11 mouse cellular contexts compared by ENCODE assay signal in the genomic region with DNA sequence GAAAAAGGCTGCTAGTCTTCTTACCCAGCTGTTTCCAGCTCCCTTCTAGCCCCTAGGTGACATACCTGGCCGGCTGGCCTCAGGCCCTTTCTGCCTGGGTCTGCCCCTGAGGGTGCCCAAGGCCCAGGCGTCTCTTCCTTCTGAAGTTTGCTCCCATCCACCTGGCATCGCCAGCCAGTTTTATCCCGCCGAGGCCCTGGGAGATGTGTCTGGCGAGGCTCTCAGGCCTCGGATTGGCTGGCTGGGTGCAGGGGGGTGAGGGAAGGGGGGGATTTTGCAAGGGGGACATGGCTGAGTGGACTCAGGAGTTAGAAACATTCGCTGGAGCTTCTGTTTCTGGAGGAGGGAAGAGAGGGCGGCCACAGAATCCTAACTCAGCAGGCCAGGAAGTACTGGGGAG. TPM values are rescaled to one million over a fixed set of nuclear protein-coding genes. Genes with fewer than 3 reads are reported as not detected.
A peak's percentile ranks its signal among the peaks of the same experiment; 100 is the strongest.
DNase-seq lines count a peak whose midpoint lies in the region; ATAC-seq lines count a peak whose summit lies in the region.
"Had no signal": no experiment of that assay in that cellular context is flagged by ENCODE, and none has a peak within 500 bp of the region (broad histone marks: within the 10 kb centered on the region; RNA-seq: fewer than 3 reads in every experiment).

A gene (minus strand): TSS at position 180 of the 400 bp plus-strand sequence.

- peak within 1 kb of the TSS; percentile 35; the same call in 1 of the 2 replicates for H3K4me3 ChIP-seq in intestine, embryonic 14.5 days (ENCODE audit: low read depth, low read length)
- H3K4me3 ChIP-seq in intestine, embryonic 15.5 days (replicated peaks) = no peak within 1 kb of the TSS
- peak within 1 kb of the TSS; percentile 27 for H3K4me3 ChIP-seq in forebrain, embryonic 12.5 days (replicated peaks)
- H3K4me3 ChIP-seq in kidney, embryonic 16.5 days (ENCODE audit: low read length) = peak within 1 kb of the TSS; percentile 75
- H3K4me3 ChIP-seq in neural tube, embryonic 14.5 days (ENCODE audit: low read depth, low read length) = peak within 1 kb of the TSS; percentile 47

- no peak for ATAC-seq in intestine, embryonic 14.5 days (replicated peaks; ENCODE audit: low FRiP score, low TSS enrichment, low read depth)
- no peak for ATAC-seq in intestine, embryonic 15.5 days
- no peak for ATAC-seq in forebrain, embryonic 12.5 days (ENCODE audit: low FRiP score)
- ATAC-seq in kidney, embryonic 16.5 days (ENCODE audit: low FRiP score, low TSS enrichment) = peak; percentile 92
- ATAC-seq in neural tube, embryonic 14.5 days (ENCODE audit: low read depth) = peak; percentile 84
- no peak for ATAC-seq in erythroblast, adult 5-6 weeks (replicated peaks; ENCODE audit: low FRiP score, poor library complexity, severe bottlenecking)

- DNase-seq in intestine, embryonic 14.5 days (ENCODE audit: low spot score) = no peak
- DNase-seq in gastrocnemius, postnatal 36 days = no peak
- no peak for DNase-seq in adipocyte (ENCODE audit: low spot score)
- DNase-seq: cerebellum, adult 11 months had no signal

- intact Hi-C loops in gastrocnemius, postnatal 36 days (cut with DNase I) = no loop called here

- no peak within 1 kb of the TSS for H3K27ac ChIP-seq in intestine, embryonic 14.5 days (ENCODE audit: low read depth)
- H3K27ac ChIP-seq in intestine, embryonic 15.5 days = no peak within 1 kb of the TSS
- no peak within 1 kb of the TSS for H3K27ac ChIP-seq in forebrain, embryonic 12.5 days
- H3K27ac ChIP-seq in kidney, embryonic 16.5 days (ENCODE audit: low read length) = peak within 1 kb of the TSS; percentile 94
- H3K27ac ChIP-seq in neural tube, embryonic 14.5 days (ENCODE audit: low read depth, low read length) = peak within 1 kb of the TSS; percentile 81

- H3K36me3 ChIP-seq in intestine, embryonic 14.5 days (ENCODE audit: control insufficient read depth, insufficient read depth, low read length) = no peaks in the 10 kb centered on the region
- no peaks in the 10 kb centered on the region for H3K36me3 ChIP-seq in intestine, embryonic 15.5 days
- no peaks in the 10 kb centered on the region for H3K36me3 ChIP-seq in forebrain, embryonic 12.5 days (replicated peaks)
- no peaks in the 10 kb centered on the region for H3K36me3 ChIP-seq in kidney, embryonic 16.5 days (ENCODE audit: insufficient read depth, low read length)
- no peaks in the 10 kb centered on the region for H3K36me3 ChIP-seq in neural tube, embryonic 14.5 days (ENCODE audit: control insufficient read depth, insufficient read depth, low read length)
- H3K36me3 ChIP-seq: G1E had no signal

- peak within 1 kb of the TSS; percentile 49; the same call in 1 of the 2 replicates for H3K4me2 ChIP-seq in intestine, embryonic 14.5 days (ENCODE audit: low read length)
- no peak within 1 kb of the TSS for H3K4me2 ChIP-seq in intestine, embryonic 15.5 days (replicated peaks)
- peak within 1 kb of the TSS; percentile 46 for H3K4me2 ChIP-seq in forebrain, embryonic 12.5 days
- peak within 1 kb of the TSS; percentile 50 for H3K4me2 ChIP-seq in kidney, embryonic 16.5 days (replicated peaks; ENCODE audit: low read depth, low read length)
- peak within 1 kb of the TSS; percentile 47 for H3K4me2 ChIP-seq in neural tube, embryonic 14.5 days (ENCODE audit: low read depth, low read length)

- no peaks in the 10 kb centered on the region for H3K9me3 ChIP-seq in intestine, embryonic 14.5 days (ENCODE audit: control insufficient read depth, low read length)
- H3K9me3 ChIP-seq in intestine, embryonic 15.5 days = no peaks in the 10 kb centered on the region
- no peaks in the 10 kb centered on the region for H3K9me3 ChIP-seq in forebrain, embryonic 12.5 days
- H3K9me3 ChIP-seq in kidney, embryonic 16.5 days (ENCODE audit: low read length) = no peaks in the 10 kb centered on the region
- H3K9me3 ChIP-seq in neural tube, embryonic 14.5 days (ENCODE audit: control insufficient read depth, low read length) = no peaks in the 10 kb centered on the region
- H3K9me3 ChIP-seq: G1E had no signal

- 35% methylated on average over 9 of the region's 9 CpGs for WGBS in intestine, embryonic 14.5 days
- 52% methylated on average over 9 of the region's 9 CpGs for WGBS in intestine, embryonic 15.5 days
- 16% methylated on average over 9 of the region's 9 CpGs for WGBS in forebrain, embryonic 12.5 days
- 27% methylated on average over 9 of the region's 9 CpGs for WGBS in kidney, embryonic 16.5 days
- WGBS in neural tube, embryonic 14.5 days = 23% methylated on average over 9 of the region's 9 CpGs

- H3K9ac ChIP-seq in intestine, embryonic 14.5 days (ENCODE audit: low read length) = no peak within 1 kb of the TSS
- H3K9ac ChIP-seq in intestine, embryonic 15.5 days = no peak within 1 kb of the TSS
- 0 out of 2 replicates have a peak within 1 kb of the TSS, but pooled peaks have one; percentile 4 for H3K9ac ChIP-seq in forebrain, embryonic 12.5 days
- H3K9ac ChIP-seq in kidney, embryonic 16.5 days (replicated peaks; ENCODE audit: low read length) = peak within 1 kb of the TSS; percentile 94
- peak within 1 kb of the TSS; percentile 74 for H3K9ac ChIP-seq in neural tube, embryonic 14.5 days (replicated peaks; ENCODE audit: low read depth, low read length)

- H3K27me3 ChIP-seq in intestine, embryonic 14.5 days (replicated peaks; ENCODE audit: control insufficient read depth, insufficient read depth, low read length) = peaks cover 68% of the 10 kb centered on the region
- H3K27me3 ChIP-seq in intestine, embryonic 15.5 days (replicated peaks) = peaks cover 35% of the 10 kb centered on the region
- H3K27me3 ChIP-seq in forebrain, embryonic 12.5 days = peaks cover 73% of the 10 kb centered on the region
- peaks cover 22% of the 10 kb centered on the region; the same call in 1 of the 2 replicates for H3K27me3 ChIP-seq in kidney, embryonic 16.5 days (ENCODE audit: insufficient read depth, low read length)
- peaks cover 11% of the 10 kb centered on the region for H3K27me3 ChIP-seq in neural tube, embryonic 14.5 days (ENCODE audit: control insufficient read depth, insufficient read depth, low read length)

- H3K4me1 ChIP-seq in intestine, embryonic 14.5 days (replicated peaks; ENCODE audit: control insufficient read depth, insufficient read depth, low read length) = no peaks in the 10 kb centered on the region; the same call in 1 of the 2 replicates
- peaks cover 7% of the 10 kb centered on the region for H3K4me1 ChIP-seq in intestine, embryonic 15.5 days (replicated peaks)
- peaks cover 21% of the 10 kb centered on the region for H3K4me1 ChIP-seq in forebrain, embryonic 12.5 days
- H3K4me1 ChIP-seq in kidney, embryonic 16.5 days (ENCODE audit: insufficient read depth, low read length) = peaks cover 28% of the 10 kb centered on the region
- peaks cover 8% of the 10 kb centered on the region; the same call in 1 of the 2 replicates for H3K4me1 ChIP-seq in neural tube, embryonic 14.5 days (ENCODE audit: control insufficient read depth, insufficient read depth, low read length)

RNA-seq across cellular contexts. Expression of the gene that starts here (rescaled TPM):
- 0.22 and 0.44 TPM in 2 replicates for polyA plus RNA-seq in intestine, embryonic 14.5 days (2014; fragmentation: Nextera tagmentation; extraction: Ambion mirVana)
- polyA plus RNA-seq in intestine, embryonic 15.5 days (2015; fragmentation: Nextera tagmentation; extraction: Ambion mirVana) = 0.73 and 1.1 TPM in 2 replicates
- polyA plus RNA-seq in forebrain, embryonic 12.5 days (2016; fragmentation: Nextera tagmentation; extraction: Ambion mirVana) = 0.20 and 0.24 TPM in 2 replicates
- 134 and 160 TPM in 2 replicates for polyA plus RNA-seq in kidney, embryonic 16.5 days (2015; fragmentation: Nextera tagmentation; extraction: Ambion mirVana)
- polyA plus RNA-seq in neural tube, embryonic 14.5 days (2014; fragmentation: Nextera tagmentation; extraction: Ambion mirVana) = 56.9 and 64.1 TPM in 2 replicates
- not detected for total RNA-seq in gastrocnemius, postnatal 36 days (2021)
- 2.1 TPM in 1 of 2 replicates, not detected in the other for total RNA-seq in erythroblast, adult 5-6 weeks (2015; ENCODE audit: low replicate concordance)
- total RNA-seq in erythroblast, adult 5-6 weeks (2017; ENCODE audit: low replicate concordance) = 0.28 and 1.1 TPM in 2 replicates
- polyA plus RNA-seq: G1E; limb, embryonic 11.5 days had no signal

Comparison
In these comparisons a context has a peak if more than half of its experiments do, and no peak if none do; other contexts are left out.
1. RNA of the gene that starts here (polyA plus RNA-seq): 134 to 160 TPM in kidney, embryonic 16.5 days and 56.9 to 64.1 TPM in neural tube, embryonic 14.5 days; 0.73 to 1.1 TPM in intestine, embryonic 15.5 days, 0.22 to 0.44 TPM in intestine, embryonic 14.5 days and 0.20 to 0.24 TPM in forebrain, embryonic 12.5 days; every median in the first group is over 10 times any median in the second.
2. ATAC-seq: peak in kidney, embryonic 16.5 days (single experiment) and neural tube, embryonic 14.5 days (single experiment); none in intestine, embryonic 14.5 days (single experiment), intestine, embryonic 15.5 days (single experiment), forebrain, embryonic 12.5 days (single experiment) and erythroblast, adult 5-6 weeks (single experiment).
3. H3K27ac ChIP-seq: peak in kidney, embryonic 16.5 days (single experiment) and neural tube, embryonic 14.5 days (single experiment); none in intestine, embryonic 14.5 days (single experiment), intestine, embryonic 15.5 days (single experiment) and forebrain, embryonic 12.5 days (single experiment).
4. H3K9ac ChIP-seq: peak in forebrain, embryonic 12.5 days (single experiment), kidney, embryonic 16.5 days (single experiment) and neural tube, embryonic 14.5 days (single experiment); none in intestine, embryonic 14.5 days (single experiment) and intestine, embryonic 15.5 days (single experiment).